8 mouse cellular contexts compared by ENCODE assay signal in the genomic region with DNA sequence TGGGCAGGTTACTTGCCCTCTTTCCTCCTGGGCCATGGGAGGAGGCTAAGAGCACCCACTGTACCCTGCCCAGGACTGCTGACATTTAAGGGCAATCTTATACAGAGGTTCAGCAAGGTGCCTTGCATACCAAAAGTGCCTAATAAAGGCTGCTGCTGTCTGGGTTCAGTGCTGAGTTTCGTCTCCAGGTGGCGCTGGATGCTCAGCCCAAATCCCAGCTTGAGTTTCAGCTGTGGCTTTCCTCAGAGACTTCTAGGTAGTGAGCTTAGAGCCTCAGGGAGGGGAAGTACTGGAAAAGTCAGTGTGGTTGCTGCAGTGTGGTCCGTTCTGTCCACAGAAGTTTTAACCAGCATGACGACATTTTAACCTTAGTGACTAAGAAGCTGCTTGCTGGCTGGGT. TPM values are rescaled to one million over a fixed set of nuclear protein-coding genes. Genes with fewer than 3 reads are reported as not detected.
A peak's percentile ranks its signal among the peaks of the same experiment; 100 is the strongest.
DNase-seq lines count a peak whose midpoint lies in the region; TF ChIP-seq lines count a peak whose summit lies in the region.
"Had no signal": no experiment of that assay in that cellular context is flagged by ENCODE, and none has a peak within 500 bp of the region (broad histone marks: within the 10 kb centered on the region; RNA-seq: fewer than 3 reads in every experiment).

No protein-coding gene starts in this region.

- TF ChIP-seq POLR2A in cortical plate, adult 2 months (IDR thresholded peaks at IDR 0.05; ENCODE audit: extremely low read depth, insufficient read depth, low read length), result no peak

- no peaks in the 10 kb centered on the region for H3K4me1 ChIP-seq in cortical plate, adult 2 months (ENCODE audit: control insufficient read depth, insufficient read depth, low read length)
- H3K4me1 ChIP-seq: embryonic facial prominence, embryonic 12.5 days had no signal

- no peak overlapping the region for H3K27ac ChIP-seq in cortical plate, adult 2 months (ENCODE audit: insufficient read depth, low read length)
- H3K27ac ChIP-seq: embryonic facial prominence, embryonic 12.5 days had no signal

- DNase-seq in left cerebral cortex, adult 18-20 months (ENCODE audit: low spot score in 2 of 2), result peak; percentile 39 to 53
- DNase-seq in left cerebral cortex, adult 11 months (ENCODE audit: low spot score), result no peak
- DNase-seq in NIH3T3 (ENCODE audit: low read depth), result peak; percentile 25
- DNase-seq in layer of hippocampus, postnatal 25 days (ENCODE audit: extremely low spot score in 1 of 2, low spot score in 1 of 2), result peak; percentile 47 to 61
- DNase-seq in urinary bladder, adult 2 months (ENCODE audit: low spot score), result no peak
- DNase-seq in thymus, adult 18-20 months, result no peak

- TF ChIP-seq CTCF in cortical plate, adult 2 months (IDR thresholded peaks at IDR 0.05; ENCODE audit: extremely low read depth, insufficient read depth, low read length), result peak; percentile 74

- no peak overlapping the region for H3K4me3 ChIP-seq in cortical plate, adult 2 months (ENCODE audit: insufficient read depth, low read length)
- H3K4me3 ChIP-seq: embryonic facial prominence, embryonic 12.5 days had no signal

RNA-seq across cellular contexts. Expression of gene Slc6a1, which starts 58.0 kb away (rescaled TPM):
- total RNA-seq in left cerebral cortex, adult 18-20 months (2021), result 100 to 1,000 TPM; 288 to 289 TPM
- polyA plus RNA-seq in cortical plate, adult 2 months (2012; rRNA removed), result 363 and 392 TPM in 2 replicates
- total RNA-seq in layer of hippocampus, postnatal 25 days (2021), result 100 to 1,000 TPM; 292 to 295 TPM
- polyA plus RNA-seq in urinary bladder, adult 2 months (2012; rRNA removed), result 0.03 and 0.06 TPM in 2 replicates

Comparison
In these comparisons a context has a peak if more than half of its experiments do, and no peak if none do; other contexts are left out.
1. DNase-seq: peak in left cerebral cortex, adult 18-20 months (2 of 2), NIH3T3 (single experiment) and layer of hippocampus, postnatal 25 days (2 of 2); none in left cerebral cortex, adult 11 months (single experiment), urinary bladder, adult 2 months (single experiment) and thymus, adult 18-20 months (0 of 2).